Mouse (Mus musculus): ENCODE data around the gene Gm7029.
A peak's percentile ranks its signal among the peaks of the same experiment; 100 is the strongest.
"Not testable (repeated sequence)": the region's sequence is repeated elsewhere in the genome, so short reads cannot be mapped to it uniquely, and the experiment has no call there.

Gene Gm7029

DNA sequence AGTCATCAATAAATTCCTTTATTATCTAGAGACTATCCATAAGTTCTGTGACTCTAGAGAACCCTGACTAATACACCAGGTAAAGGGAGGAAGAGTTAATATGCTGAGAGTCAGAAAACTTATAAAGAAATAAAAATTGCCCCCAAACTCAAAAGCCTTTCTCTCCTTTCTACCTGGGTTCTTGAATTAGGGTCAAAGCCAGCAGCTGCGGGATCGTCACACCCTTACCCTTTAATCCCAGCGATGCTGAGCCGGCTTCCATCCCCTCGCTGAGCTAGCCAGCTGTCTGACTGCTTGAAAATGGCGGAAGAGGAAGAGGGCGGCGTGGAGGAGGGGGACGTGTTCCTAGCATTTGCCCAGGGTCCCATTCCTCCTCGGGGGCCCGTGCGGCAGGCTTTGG is at the start of gene Gm7029:
Gene Gm7029, plus strand, starts transcription at position 301 of the 400 bp plus-strand sequence.
- not testable (repeated sequence) for DNase-seq (ENCODE audit: low read depth)

- DNase-seq (ENCODE audit: low read depth), result peak; percentile 99
These were observed 49.3 kb upstream of the Gm7029 start, which contains the start of the genes Rps28 and Ndufa7 for GRCm38 (mm10) chr17:33824084-33824996. Gene Rps28, minus strand, starts transcription at chr17:33824562. Gene Ndufa7, plus strand, starts transcription at chr17:33824572.

- DNase-seq (ENCODE audit: low read depth), result not testable (repeated sequence)
These were observed 48.7 kb upstream of the Gm7029 start for GRCm38 (mm10) chr17:33824997-33825330.

- DNase-seq (ENCODE audit: low read depth), result no peak
These were observed 48.2 kb upstream of the Gm7029 start for GRCm38 (mm10) chr17:33825462-33825861.

DNA sequence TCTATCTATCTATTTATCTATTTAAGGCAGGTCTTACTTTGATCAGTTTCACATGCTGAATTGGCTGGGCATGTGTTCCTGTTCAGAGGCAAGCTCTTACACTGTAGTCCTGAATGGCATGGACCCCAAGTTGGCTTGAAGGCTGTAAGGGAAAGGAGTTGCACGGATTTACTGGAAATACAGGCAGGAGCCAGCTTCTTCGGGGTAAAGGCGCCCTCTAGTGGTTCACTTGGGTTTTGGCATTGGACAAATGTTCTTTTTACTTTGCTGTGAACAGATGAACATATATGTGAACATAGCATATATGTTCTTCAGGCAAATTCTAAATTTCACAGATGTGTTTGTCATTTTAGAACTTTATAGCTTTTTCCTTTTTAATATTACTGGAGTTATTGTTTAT is 46.8 kb upstream of the Gm7029 start:
- DNase-seq (ENCODE audit: low read depth), result peak; percentile 88

DNA sequence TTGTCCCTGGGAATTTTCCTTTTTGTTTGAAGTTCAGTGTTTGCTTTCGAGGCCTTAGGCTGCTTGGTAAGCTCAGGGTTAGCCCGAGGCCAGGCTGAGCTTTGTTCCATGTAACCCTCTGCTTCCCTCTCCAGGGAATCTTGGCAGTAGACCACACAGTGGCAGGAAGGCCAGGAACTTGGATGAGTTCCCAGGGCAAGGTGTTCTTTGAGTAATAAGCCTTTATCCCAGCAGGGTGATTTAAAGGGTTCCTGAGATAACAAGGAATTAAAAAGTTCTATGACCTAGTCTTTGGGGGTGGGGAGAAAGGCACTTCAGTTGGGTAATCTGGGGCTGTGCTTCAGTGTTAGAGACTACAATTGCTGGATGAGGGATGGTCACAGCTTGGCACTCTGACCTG is 44.7 kb upstream of the Gm7029 start:
- DNase-seq (ENCODE audit: low read depth), result no peak

GRCm38 (mm10) chr17:33829561-33829960 is 44.1 kb upstream of the Gm7029 start:
- no peak for DNase-seq (ENCODE audit: low read depth)

- peak; percentile 96 for DNase-seq (ENCODE audit: low read depth)
These were observed 30.5 kb upstream of the Gm7029 start, which contains the start of gene Cd320 for GRCm38 (mm10) chr17:33842966-33843795. Gene Cd320, plus strand, starts transcription at chr17:33843091.

DNA sequence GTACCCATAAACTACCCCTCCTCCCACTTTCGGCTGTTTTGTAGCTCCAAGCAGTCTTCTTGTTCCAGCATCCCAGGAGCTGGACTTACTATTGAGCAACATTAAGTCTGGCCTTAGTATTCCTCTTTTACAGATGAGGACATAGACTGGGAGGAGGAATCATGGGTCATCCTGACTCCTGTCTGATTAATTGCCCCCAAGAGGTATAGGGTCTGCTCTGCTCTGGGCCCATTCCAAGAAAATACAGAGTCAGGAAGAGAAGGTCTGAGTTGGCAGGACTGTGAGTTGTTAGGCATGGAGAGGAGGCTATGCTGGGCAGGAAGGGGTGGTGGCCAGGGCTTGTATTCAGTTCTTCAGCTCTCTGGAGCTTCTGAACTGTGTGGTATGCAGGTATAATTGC is 29.4 kb upstream of the Gm7029 start:
- DNase-seq (ENCODE audit: low read depth), result no peak

DNA sequence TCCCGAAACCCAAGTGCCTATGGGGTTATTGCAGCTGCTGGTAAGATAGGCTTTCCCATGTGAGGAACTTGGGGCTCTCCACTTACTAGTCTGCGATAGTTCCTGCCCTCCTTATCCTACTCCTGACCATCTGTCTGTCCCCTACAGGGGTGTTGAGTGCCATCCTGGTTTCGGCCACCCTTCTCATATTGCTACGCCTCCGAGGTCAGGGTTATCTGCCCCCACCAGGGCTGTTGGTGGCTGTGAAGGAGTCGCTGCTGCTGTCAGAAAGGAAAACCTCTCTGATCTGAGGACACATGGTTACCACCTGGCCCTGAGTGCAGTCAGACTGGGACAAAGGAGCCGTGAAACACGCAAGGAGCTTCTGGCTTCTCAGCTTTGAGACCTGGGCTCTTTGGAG is 25.5 kb upstream of the Gm7029 start:
- no peak for DNase-seq (ENCODE audit: low read depth)

DNA sequence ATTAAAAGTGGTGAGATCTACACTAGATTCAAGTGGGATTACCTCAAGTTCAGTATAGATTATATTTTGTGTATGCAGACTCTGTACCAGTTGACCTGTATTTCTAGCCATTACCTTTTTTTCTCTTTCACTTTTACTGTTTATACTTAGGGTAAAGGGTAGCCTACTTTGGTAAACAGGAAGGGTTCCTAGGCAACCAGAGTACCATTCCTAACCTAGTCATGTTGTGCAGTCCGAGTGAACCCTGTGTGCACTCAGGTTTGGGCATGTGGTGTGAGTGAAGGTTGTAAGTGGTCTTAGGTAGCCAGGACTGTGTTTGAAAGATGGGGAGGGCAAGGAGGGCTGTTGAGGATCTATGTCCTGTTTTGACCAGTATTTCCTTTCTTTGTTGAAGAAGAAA is 22.3 kb upstream of the Gm7029 start:
- peak; percentile 78 for DNase-seq (ENCODE audit: low read depth)

DNA sequence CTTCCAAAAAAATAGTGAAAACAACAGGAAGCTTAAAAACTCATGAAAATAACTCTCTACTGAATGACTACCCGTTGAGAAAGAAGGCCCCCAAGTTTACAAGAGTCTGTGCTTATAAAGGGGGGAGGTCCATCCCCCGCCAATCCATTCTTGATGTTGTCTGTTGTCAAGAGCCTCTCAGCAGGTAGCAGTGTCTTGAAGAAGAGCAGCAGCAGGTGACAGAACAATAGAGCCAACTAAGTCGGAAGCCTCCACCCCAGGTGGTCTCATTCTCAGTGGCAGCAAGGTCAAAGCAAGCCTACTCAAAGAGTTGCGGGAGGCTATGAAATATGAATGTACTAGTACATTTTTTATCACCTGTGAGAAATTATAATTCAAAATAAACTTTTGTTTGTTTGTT is 15.8 kb upstream of the Gm7029 start:
- DNase-seq (ENCODE audit: low read depth), result no peak

- peak; percentile 92 for DNase-seq (ENCODE audit: low read depth)
These were observed 8.2 kb upstream of the Gm7029 start for GRCm38 (mm10) chr17:33865330-33866030.

- DNase-seq (ENCODE audit: low read depth), result no peak
These were observed 774 bp downstream of the Gm7029 start for GRCm38 (mm10) chr17:33874411-33874810.

DNA sequence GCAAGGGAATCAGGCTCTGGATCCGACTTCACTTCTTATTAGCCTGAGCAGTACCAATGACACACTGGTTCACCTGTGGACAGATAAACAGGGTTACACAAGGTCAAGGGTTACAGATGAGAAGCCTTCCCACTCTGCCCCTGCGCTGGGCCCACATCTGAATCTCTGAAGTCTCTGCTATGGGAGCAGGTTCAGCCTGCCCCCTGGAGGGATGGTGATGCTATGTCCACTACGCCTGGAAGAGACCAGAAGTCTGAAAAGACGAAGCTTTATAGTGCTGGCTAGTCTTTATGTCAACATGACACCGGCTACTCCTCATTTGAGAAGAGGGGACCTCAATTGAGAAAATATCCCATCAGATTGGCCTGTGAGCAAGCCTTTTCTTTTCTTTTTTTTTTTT is 2.2 kb downstream of the Gm7029 start:
- peak; percentile 42 for DNase-seq (ENCODE audit: low read depth)

DNA sequence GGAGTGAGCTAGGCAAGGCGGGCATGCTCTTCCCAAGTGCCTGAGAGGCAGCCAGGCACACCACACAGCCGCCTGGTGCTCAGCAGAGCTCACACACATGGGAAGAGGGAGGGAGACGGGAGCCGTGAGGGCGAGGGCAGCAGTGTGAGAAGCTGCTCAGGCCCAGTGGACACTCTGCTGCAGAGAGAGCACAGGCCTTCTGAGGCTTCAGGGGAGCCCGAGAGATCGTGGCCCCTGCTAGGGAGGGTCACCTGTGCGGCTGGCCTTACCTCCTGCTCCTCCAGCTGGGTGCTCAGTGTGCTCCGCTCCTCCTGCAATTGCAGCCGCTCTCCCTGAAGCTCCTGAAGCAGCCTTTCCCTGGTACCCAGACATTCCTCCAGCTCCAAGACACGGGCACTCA is 10.7 kb downstream of the Gm7029 start:
- DNase-seq (ENCODE audit: low read depth), result not testable (repeated sequence)

- DNase-seq (ENCODE audit: low read depth), result not testable (repeated sequence)
These were observed 14.2 kb downstream of the Gm7029 start for GRCm38 (mm10) chr17:33887802-33888201.

GRCm38 (mm10) chr17:33888230-33888629 is 14.6 kb downstream of the Gm7029 start:
- not testable (repeated sequence) for DNase-seq (ENCODE audit: low read depth)

DNA sequence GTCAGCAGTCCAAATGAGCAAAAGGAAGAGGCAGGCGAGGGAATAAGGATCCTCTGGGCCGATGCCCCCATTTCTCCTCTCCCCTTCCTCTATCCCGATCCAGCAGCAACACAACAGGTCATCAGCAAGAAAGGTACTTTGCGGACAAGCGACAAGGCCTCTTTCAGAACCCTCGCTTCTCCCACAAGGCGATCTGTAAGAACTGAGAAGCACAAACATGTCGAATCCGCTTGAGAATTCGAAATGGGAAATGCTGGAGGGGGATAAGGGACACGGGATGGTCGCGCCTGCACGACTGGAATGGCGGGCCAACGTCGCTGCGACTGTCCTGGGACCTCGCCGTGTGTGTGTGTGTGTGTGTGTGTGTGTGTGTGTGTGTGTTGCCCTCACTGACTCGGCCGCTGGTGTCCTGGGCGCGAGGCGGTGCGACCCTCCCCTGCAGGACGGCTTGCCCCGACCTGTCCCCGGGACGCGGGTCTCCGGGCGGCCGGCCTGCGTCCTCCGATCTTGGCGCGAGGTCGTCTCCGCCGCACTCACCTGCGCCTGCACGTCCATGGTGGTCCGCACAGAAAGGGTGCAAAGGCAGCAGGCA is 16.4 kb downstream of the Gm7029 start:
- peak; percentile 43 for DNase-seq (ENCODE audit: low read depth)

DNA sequence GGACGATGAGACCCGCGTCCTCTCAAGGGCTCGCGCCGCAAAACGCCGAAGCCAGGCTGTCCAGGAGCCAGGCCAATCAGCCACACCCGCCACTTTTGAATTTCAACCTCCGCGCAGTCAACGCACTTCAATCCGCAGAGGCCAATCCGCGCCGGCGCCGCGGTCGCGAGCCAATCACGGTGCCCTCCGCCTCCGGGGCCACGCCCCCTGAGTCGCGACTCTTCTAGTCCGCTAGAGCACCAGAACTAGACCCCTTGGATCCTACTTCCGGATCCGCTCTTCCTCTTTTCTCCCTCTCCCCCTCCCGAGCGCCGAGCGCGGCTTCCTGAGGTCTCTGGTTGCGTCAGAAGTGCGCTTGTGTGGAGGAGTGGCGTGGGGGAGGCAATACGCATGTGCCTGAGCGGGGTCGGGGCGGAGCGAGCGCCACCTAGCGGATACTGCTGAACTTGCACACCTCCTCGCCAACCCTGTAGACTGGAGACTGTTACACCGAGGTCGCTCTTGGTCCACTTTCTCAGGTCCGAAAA is 17.0 kb downstream of the Gm7029 start, which contains the start of gene Kifc1:
Gene Kifc1, minus strand, starts transcription at position 129 of the 527 bp plus-strand sequence.
- DNase-seq (ENCODE audit: low read depth), result peak; percentile 100

GRCm38 (mm10) chr17:33891357-33891756 is 17.7 kb downstream of the Gm7029 start:
- DNase-seq (ENCODE audit: low read depth), result peak; percentile 33

All from induced T-regulatory cell, adult 2 months (primary cell).